Mouse (Mus musculus) megakaryocyte, embryonic 14.5 days (primary cell): ENCODE data around the gene Vmn1r53. TPM values are rescaled to one million over a fixed set of nuclear protein-coding genes. Genes with fewer than 3 reads are reported as not detected.
"Not testable (repeated sequence)": the region's sequence is repeated elsewhere in the genome, so short reads cannot be mapped to it uniquely, and the experiment has no call there.

Experiments
- H3K27me3 ChIP-seq: replicated peaks from 2 replicates; pipeline ENCODE3; 2012; ENCODE audit warnings: inconsistent platforms
- H3K36me3 ChIP-seq: replicated peaks from 2 replicates; pipeline ENCODE3; 2012; ENCODE audit warnings: low read length, inconsistent platforms, mixed read lengths
- H3K4me1 ChIP-seq: 2 replicates; pipeline ENCODE4 v1.6.1; 2012; ENCODE audit warnings: inconsistent platforms
- H3K4me3 ChIP-seq: replicated peaks from 2 replicates; pipeline ENCODE3; 2012; ENCODE audit warnings: moderate library complexity, mild to moderate bottlenecking, inconsistent platforms
- H3K9me3 ChIP-seq: 2 replicates; pipeline ENCODE4 v1.6.1; 2012; ENCODE audit warnings: inconsistent platforms
- FLI1 ChIP-seq: IDR thresholded peaks from 2 replicates; pipeline ENCODE4 v1.6.1; 2012; ENCODE audit warnings: low read length, inconsistent platforms, mixed read lengths
- GATA1 ChIP-seq: IDR thresholded peaks from 3 replicates; pipeline ENCODE4 v1.6.1; 2012; ENCODE audit warnings: mixed read lengths, low read length, inconsistent platforms, borderline replicate concordance
- polyA plus RNA-seq: library from polyadenylated mRNA; stranded (reverse); fragments of >175 nt; gene quantifications from 2 replicates; pipeline ENCODE4 v1.2.3, GENCODE M21; 2012; ENCODE audit warnings: low replicate concordance; ENCODE audit not compliant: insufficient read depth

Gene Vmn1r53
- not detected in 2 replicates for polyA plus RNA-seq

GRCm38 (mm10) chr6:90224338-90224737 lies at the start of gene Vmn1r53:
Gene Vmn1r53, minus strand, starts transcription at chr6:90224438.
- H3K27me3 ChIP-seq, result no peaks in the 10 kb centered on the region
- no peak within 1 kb of the TSS for H3K4me3 ChIP-seq
- TF ChIP-seq GATA1 (no peak), FLI1 (no peak)
- 0 out of 2 replicates have a peak, but pooled peaks cover 4% of the 10 kb centered on the region for H3K9me3 ChIP-seq
- no peaks in the 10 kb centered on the region for H3K36me3 ChIP-seq
- no peaks in the 10 kb centered on the region for H3K4me1 ChIP-seq

GRCm38 (mm10) chr6:90246000-90246399 lies 21.8 kb upstream of the Vmn1r53 start, which contains the start of gene Vmn1r54:
Gene Vmn1r54, plus strand, starts transcription at chr6:90246300.
- no peaks in the 10 kb centered on the region for H3K9me3 ChIP-seq
- H3K4me3 ChIP-seq, result no peak within 1 kb of the TSS
- TF ChIP-seq GATA1, result no peak
- no peak for TF ChIP-seq FLI1
- H3K4me1 ChIP-seq, result no peaks in the 10 kb centered on the region
- no peaks in the 10 kb centered on the region for H3K36me3 ChIP-seq
- no peaks in the 10 kb centered on the region for H3K27me3 ChIP-seq

- Histone ChIP-seq H3K4me1 (no peaks in the 10 kb centered on the region), H3K9me3 (no peaks in the 10 kb centered on the region), H3K27me3 (no peaks in the 10 kb centered on the region), H3K4me3 (no peak overlapping the region), H3K36me3 (no peaks in the 10 kb centered on the region)
- no peak for TF ChIP-seq GATA1
- no peak for TF ChIP-seq FLI1
Measured at GRCm38 (mm10) chr6:90244019-90244418, 19.8 kb upstream of the Vmn1r53 start.

GRCm38 (mm10) chr6:90232681-90233080 lies 8.4 kb upstream of the Vmn1r53 start:
- Histone ChIP-seq H3K27me3 (peaks cover 11% of the 10 kb centered on the region), H3K9me3 (peaks cover 17% of the 10 kb centered on the region), H3K4me3 (no peak overlapping the region), H3K4me1 (no peaks in the 10 kb centered on the region), H3K36me3 (no peaks in the 10 kb centered on the region)
- TF ChIP-seq GATA1, result no peak
- no peak for TF ChIP-seq FLI1

GRCm38 (mm10) chr6:90232114-90232513 lies 7.9 kb upstream of the Vmn1r53 start:
- not testable (repeated sequence) for H3K4me1 ChIP-seq, H3K36me3 ChIP-seq, H3K4me3 ChIP-seq
- Histone ChIP-seq H3K27me3 (peaks cover 11% of the 10 kb centered on the region), H3K9me3 (peaks cover 17% of the 10 kb centered on the region)

GRCm38 (mm10) chr6:90202493-90202892 lies 21.7 kb downstream of the Vmn1r53 start, which contains the start of gene V1ra8:
Gene V1ra8, plus strand, starts transcription at chr6:90202793.
- H3K27me3 ChIP-seq, H3K4me3 ChIP-seq, H3K9me3 ChIP-seq, H3K36me3 ChIP-seq, H3K4me1 ChIP-seq: not testable (repeated sequence)

- TF ChIP-seq GATA1 (no peak), FLI1 (no peak)
- no peak within 1 kb of the TSS for H3K4me3 ChIP-seq
- H3K27me3 ChIP-seq, result no peaks in the 10 kb centered on the region
- no peaks in the 10 kb centered on the region for H3K4me1 ChIP-seq
- no peaks in the 10 kb centered on the region for H3K36me3 ChIP-seq
- no peaks in the 10 kb centered on the region for H3K9me3 ChIP-seq
Measured at GRCm38 (mm10) chr6:90174508-90174907, 49.7 kb downstream of the Vmn1r53 start, which contains the start of gene Vmn1r52. Gene Vmn1r52, plus strand, starts transcription at chr6:90174808.

Other genes starting within 250 kb of the Vmn1r53 start
- not detected in 2 replicates for gene Vmn1r47, start 208.3 kb downstream of the Vmn1r53 start, polyA plus RNA-seq
- not detected in 2 replicates for gene Vmn1r48, start 187.6 kb downstream of the Vmn1r53 start, polyA plus RNA-seq
- not detected in 2 replicates for gene Vmn1r49, start 145.9 kb downstream of the Vmn1r53 start, polyA plus RNA-seq
- not detected in 2 replicates for gene Vmn1r50, start 123.0 kb downstream of the Vmn1r53 start, polyA plus RNA-seq
- 0.03 TPM in 1 of 2 replicates, not detected in the other for gene Vmn1r51, start 101.8 kb downstream of the Vmn1r53 start, polyA plus RNA-seq
- not detected in 2 replicates for gene Vmn1r52, start 49.6 kb downstream of the Vmn1r53 start, polyA plus RNA-seq
- not detected in 2 replicates for gene V1ra8, start 21.6 kb downstream of the Vmn1r53 start, polyA plus RNA-seq
- gene Vmn1r54, start 21.9 kb upstream of the Vmn1r53 start, polyA plus RNA-seq, result not detected in 2 replicates
- gene BC048671, start 76.8 kb upstream of the Vmn1r53 start, polyA plus RNA-seq, result not detected in 2 replicates
- gene Chst13, start 100.7 kb upstream of the Vmn1r53 start, polyA plus RNA-seq, result 0.13 TPM in 1 of 2 replicates, not detected in the other
- not detected in 2 replicates for gene Uroc1, start 108.8 kb upstream of the Vmn1r53 start, polyA plus RNA-seq
- gene Zxdc, start 145.1 kb upstream of the Vmn1r53 start, polyA plus RNA-seq, result 7.1 and 22.5 TPM in 2 replicates
- 0.20 TPM in 1 of 2 replicates, not detected in the other for gene Cfap100, start 204.4 kb upstream of the Vmn1r53 start, polyA plus RNA-seq
- 0.12 and 3.0 TPM in 2 replicates for gene Klf15, start 238.1 kb upstream of the Vmn1r53 start, polyA plus RNA-seq